Mouse (Mus musculus): Measurements from ENCODE around the gene St6galnac6. TPM values are rescaled to one million over a fixed set of nuclear protein-coding genes. Genes with fewer than 3 reads are reported as not detected.

Gene St6galnac6
- polyA plus RNA-seq (2021) = 38.2 TPM

DNA sequence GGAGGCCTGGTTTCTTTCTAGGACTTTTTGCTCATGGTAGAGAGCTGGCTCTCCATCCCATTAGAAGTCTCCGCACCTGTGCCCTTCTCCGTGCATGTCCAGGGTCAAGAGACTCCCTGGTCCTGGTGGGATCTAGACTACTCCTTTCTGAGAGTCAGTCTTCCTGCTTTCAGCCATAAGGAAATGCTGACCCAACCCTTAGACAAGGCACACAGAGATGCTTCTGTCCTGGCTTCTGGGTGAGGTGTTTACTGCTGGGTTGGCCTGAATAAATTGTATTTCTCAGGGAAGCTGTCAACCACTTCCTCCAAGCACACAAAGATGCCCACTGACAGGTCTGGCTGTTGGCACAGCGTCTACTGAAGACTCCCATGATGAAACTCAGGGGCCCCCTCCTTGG lies at the start of gene St6galnac6:
Gene St6galnac6, plus strand, starts transcription at position 301 of the 400 bp plus-strand sequence.
- ATAC-seq (no peak), DNase-seq (ENCODE audit: low read depth, low spot score) (no peak)
- in situ Hi-C loops (cut with MboI; ENCODE audit: low pct_unique_long_range_greater_than_20kb) = no loop called here
- no peaks in the 10 kb centered on the region for H3K27me3 ChIP-seq
- CTCF ChIA-PET = no interaction called here
- TF ChIP-seq CTCF (IDR thresholded peaks at IDR 0.05) = no peak
- POLR2A ChIA-PET = no interaction called here

DNA sequence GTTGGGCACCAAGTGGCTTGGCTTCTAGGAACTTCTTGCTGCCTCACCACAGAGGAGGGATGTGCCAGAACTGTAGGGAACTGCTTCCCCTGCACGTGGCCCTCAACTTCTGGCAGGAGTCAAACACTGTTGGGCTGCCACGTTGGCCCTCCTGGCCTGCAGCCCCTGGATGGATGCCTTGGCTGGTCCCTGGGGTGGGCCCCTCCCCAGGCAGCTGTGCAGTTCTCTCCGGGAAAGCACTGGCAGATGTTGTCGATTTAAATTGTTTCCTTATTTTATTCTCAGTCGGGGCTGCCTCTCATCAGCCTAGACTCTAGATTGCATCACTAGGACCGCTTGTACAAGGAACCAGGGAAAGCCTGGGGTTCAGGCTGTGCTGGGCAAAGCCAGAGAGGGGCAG lies 49.7 kb upstream of the St6galnac6 start:
- no peak for TF ChIP-seq CTCF (IDR thresholded peaks at IDR 0.05)
- ChIA-PET POLR2A (no interaction called here), CTCF (no interaction called here)
- in situ Hi-C loops (cut with MboI; ENCODE audit: low pct_unique_long_range_greater_than_20kb) = no loop called here
- no peak for DNase-seq (ENCODE audit: low read depth, low spot score)
- no peaks in the 10 kb centered on the region for H3K27me3 ChIP-seq
- no peak for ATAC-seq

DNA sequence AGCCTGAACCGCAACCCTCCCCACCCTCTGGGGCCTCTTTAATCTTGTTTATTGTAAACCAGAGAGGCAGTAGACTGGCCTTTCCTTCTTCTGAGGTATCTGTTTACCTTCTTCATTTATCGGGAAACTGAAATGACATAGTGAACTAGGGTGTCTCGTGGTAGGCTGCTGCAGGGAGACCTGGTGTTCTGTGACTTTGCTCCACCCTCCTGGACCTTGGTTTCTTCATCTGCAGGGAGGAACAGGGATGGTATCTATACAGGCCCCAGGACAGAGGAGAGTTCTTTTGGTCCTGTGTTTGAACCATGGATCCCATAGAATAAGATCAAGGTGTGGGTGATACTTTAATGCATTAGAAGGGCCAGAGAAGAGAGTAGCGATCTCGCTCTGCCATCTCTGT lies 48.3 kb upstream of the St6galnac6 start:
- in situ Hi-C loops (cut with MboI; ENCODE audit: low pct_unique_long_range_greater_than_20kb) = no loop called here
- no peak for TF ChIP-seq CTCF (IDR thresholded peaks at IDR 0.05)
- no peak for ATAC-seq
- H3K27me3 ChIP-seq = no peaks in the 10 kb centered on the region
- DNase-seq (ENCODE audit: low read depth, low spot score) = no peak
- ChIA-PET CTCF (interaction anchor here (1.3 to 1.5 kb wide), 2 partner anchors 11 to 63 kb away, joined by 3 to 4 read pairs; no protein-coding TSS in a partner anchor), POLR2A (no interaction called here)

DNA sequence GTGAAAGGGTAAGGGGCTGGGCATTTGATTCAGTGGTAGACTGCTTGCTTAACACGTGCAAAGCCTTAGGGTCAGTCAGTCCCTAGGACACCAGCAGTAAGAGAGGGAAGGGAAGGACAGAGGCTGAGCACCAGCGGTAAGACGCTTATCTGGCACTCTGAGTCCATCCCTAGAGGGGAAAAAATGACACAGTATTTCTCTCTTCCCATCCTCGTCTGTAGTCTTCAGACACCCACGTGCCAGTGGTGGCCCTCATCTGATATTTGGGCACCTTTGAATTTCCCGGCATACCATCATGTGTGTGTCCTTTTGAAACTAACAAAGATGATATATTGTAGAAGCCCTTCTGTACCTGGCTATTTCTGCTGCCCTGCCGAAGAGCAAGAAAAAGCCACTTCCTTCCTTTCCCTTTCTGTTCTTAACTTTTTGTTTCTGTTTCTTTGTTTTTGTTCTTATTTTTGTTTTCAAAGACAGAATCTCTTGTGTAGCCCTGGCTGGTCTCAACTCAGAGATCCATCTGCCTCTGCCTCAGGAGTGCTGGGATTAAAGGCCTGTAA lies 45.8 kb upstream of the St6galnac6 start:
- no peaks in the 10 kb centered on the region for H3K27me3 ChIP-seq
- ATAC-seq = no peak
- in situ Hi-C loops (cut with MboI; ENCODE audit: low pct_unique_long_range_greater_than_20kb) = no loop called here
- POLR2A ChIA-PET = no interaction called here
- no peak for DNase-seq (ENCODE audit: low read depth, low spot score)
- CTCF ChIA-PET = interaction anchor here (1.1 kb wide), 1 partner anchor 65 kb away, joined by 3 read pairs; no protein-coding TSS in a partner anchor
- no peak for TF ChIP-seq CTCF (IDR thresholded peaks at IDR 0.05)

DNA sequence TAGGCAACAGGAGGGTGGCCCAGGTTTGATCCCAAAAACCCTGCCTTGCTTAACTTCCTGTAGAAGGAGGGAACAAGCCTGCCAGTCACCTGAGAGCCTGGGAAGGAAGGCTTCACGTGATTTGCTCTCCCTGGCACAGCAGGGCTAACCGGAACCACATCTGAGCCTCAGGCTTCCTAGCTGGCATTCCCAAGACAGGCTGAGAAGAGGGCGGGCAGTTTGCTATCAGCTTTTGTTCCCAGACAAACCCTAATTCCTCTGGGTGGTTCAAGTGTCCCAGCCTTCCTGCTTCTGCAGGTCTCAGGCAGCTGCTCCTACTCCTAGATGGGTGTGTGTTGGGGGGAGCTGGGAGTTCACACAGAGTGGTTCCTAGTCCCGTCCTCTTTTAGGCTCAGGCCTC lies 44.0 kb upstream of the St6galnac6 start:
- ChIA-PET CTCF (interaction anchor here (1.0 to 1.6 kb wide), 2 partner anchors 9 to 13 kb away, joined by 3 read pairs; no protein-coding TSS in a partner anchor), POLR2A (no interaction called here)
- DNase-seq (ENCODE audit: low read depth, low spot score) (no peak), ATAC-seq (no peak)
- no peak for TF ChIP-seq CTCF (IDR thresholded peaks at IDR 0.05)
- no peaks in the 10 kb centered on the region for H3K27me3 ChIP-seq
- in situ Hi-C loops (cut with MboI; ENCODE audit: low pct_unique_long_range_greater_than_20kb) = no loop called here

DNA sequence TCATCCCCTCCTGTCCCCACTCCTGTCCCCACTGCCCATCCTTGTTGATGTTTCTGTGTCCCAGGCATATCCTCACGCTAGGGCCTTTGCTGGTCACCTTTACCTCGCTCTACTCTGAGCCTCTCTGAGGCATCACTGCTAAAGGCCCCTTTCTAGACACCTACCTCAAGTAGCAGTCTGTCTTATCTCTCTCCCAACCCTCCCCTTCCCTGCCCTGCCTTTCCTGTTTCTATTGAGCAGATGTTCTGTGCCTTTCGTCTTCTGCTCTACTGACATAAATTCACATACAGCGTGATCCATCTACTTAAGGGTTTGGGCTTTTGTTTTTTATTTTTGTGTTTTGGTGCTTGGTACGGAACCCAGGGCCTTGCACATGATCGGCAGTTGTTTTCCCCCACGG lies 43.5 kb upstream of the St6galnac6 start:
- CTCF ChIA-PET = interaction anchor here (1.5 to 1.6 kb wide), 2 partner anchors 9 to 19 kb away, joined by 3 read pairs; partner anchors contain the start of genes 9430097D07Rik and Pip5kl1
- no peaks in the 10 kb centered on the region for H3K27me3 ChIP-seq
- in situ Hi-C loops (cut with MboI; ENCODE audit: low pct_unique_long_range_greater_than_20kb) = no loop called here
- POLR2A ChIA-PET = no interaction called here
- no peak for ATAC-seq
- TF ChIP-seq CTCF (IDR thresholded peaks at IDR 0.05) = no peak
- no peak for DNase-seq (ENCODE audit: low read depth, low spot score)

DNA sequence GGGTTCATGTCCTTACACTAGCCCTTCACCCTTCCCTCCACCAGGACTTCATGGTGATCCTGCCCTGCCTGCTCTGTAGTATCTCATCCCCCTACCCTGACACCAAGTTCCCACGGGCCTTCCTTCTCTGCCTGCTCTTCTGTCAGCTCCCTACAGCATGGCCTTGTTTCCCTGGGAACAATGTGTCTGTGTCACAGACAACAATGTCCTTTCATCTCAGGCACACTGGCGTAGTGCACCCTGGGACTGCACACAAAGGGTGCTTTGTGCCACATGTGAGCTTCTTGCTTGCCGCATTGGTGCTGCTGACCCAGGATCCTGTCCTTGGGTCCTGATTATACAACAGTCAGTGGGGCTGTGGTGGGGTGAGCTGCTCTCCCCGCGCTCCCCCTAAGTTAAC lies 39.9 kb upstream of the St6galnac6 start:
- in situ Hi-C loops (cut with MboI; ENCODE audit: low pct_unique_long_range_greater_than_20kb) = no loop called here
- CTCF ChIA-PET = interaction anchor here (2.2 kb wide), 1 partner anchor 73 kb away, joined by 8 read pairs; no protein-coding TSS in a partner anchor
- no peak for DNase-seq (ENCODE audit: low read depth, low spot score)
- no peaks in the 10 kb centered on the region for H3K27me3 ChIP-seq
- ATAC-seq = no peak
- TF ChIP-seq CTCF (IDR thresholded peaks at IDR 0.05) = no peak
- POLR2A ChIA-PET = no interaction called here

DNA sequence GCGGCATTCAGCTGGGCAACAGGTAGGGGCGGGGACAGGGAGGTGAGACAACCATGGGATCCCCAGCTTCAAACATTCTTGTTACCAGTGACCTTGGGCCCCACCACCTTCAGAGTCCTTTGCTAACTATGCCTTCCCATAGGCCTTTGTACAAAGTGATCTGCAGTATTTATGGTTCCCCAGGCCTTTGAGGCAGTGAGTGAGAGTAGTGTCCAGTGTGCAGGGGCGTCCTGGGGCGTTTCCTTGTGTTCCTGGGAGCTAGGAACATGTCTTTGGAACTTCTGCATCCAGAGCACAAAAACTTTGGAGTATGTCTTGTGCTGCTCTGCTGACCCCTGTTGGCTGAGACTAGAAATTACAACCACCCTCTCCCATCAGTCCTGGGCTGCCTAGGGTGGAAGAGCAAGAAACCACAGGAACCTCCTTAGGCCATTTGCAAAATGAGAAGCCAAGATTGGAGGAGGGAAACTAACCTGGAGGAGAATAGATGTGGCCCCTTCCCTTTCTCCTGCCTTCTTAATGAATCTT lies 32.9 kb upstream of the St6galnac6 start:
- CTCF ChIA-PET = interaction anchor here (0.6 to 8.3 kb wide), 8 partner anchors 8 to 162 kb away, joined by 3 to 73 read pairs (median 4); no protein-coding TSS in a partner anchor
- H3K27me3 ChIP-seq = no peaks in the 10 kb centered on the region
- TF ChIP-seq CTCF (IDR thresholded peaks at IDR 0.05) = no peak
- no peak for ATAC-seq
- POLR2A ChIA-PET = interaction anchor here (1.2 kb wide), 1 partner anchor 24 kb away, joined by 3 read pairs; no protein-coding TSS in a partner anchor
- in situ Hi-C loops (cut with MboI; ENCODE audit: low pct_unique_long_range_greater_than_20kb) = no loop called here
- no peak for DNase-seq (ENCODE audit: low read depth, low spot score)

DNA sequence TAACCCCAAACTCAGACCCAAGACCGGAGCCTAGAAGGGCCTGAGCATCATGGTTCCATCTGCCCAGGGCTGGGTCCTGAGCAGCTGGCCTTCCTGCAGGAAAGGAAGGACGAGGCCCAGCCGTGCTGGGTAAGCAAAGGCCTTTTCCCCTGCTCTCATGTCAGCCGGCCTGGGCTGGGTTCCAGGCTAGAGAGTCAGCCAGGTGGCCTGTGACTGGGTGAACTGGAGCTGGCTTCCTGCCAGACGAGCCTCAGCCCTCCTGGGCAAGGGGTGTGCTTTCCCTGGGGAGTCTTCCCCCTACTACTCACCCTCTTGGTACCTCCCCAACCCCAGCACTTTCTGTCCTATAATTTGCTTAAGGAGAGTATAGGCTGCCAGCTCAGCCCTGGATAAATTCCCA lies 31.4 kb upstream of the St6galnac6 start:
- no peak for DNase-seq (ENCODE audit: low read depth, low spot score)
- POLR2A ChIA-PET = interaction anchor here (1.5 kb wide), 1 partner anchor 79 kb away, joined by 3 read pairs; no protein-coding TSS in a partner anchor
- in situ Hi-C loops (cut with MboI; ENCODE audit: low pct_unique_long_range_greater_than_20kb) = no loop called here
- CTCF ChIA-PET = interaction anchor here (1.2 to 8.3 kb wide), 3 partner anchors 80 to 163 kb away, joined by 3 to 73 read pairs (median 7); no protein-coding TSS in a partner anchor
- no peak for TF ChIP-seq CTCF (IDR thresholded peaks at IDR 0.05)
- ATAC-seq = no peak
- no peaks in the 10 kb centered on the region for H3K27me3 ChIP-seq

DNA sequence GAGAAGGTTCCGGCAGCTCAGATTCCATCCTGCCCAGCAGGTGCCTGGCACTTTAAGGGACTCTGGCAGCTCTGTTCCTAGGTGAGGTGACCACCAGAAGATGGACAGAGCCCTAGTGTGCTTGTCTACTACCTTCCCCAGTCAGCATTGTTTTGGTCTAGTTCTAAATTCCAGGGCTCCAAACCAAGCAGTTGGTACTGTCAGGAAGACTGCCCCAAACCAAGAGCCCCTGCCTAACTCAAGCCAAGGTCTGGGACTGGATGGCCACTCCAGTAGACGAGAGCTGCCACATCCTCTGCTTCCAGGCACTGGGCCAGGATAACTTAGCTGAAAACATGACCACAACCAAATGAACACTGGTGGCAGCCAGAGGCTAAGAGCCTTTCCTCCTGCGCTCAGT lies 30.6 kb upstream of the St6galnac6 start:
- ChIA-PET CTCF (interaction anchor here (1.6 to 8.3 kb wide), 2 partner anchors 81 to 164 kb away, joined by 7 to 73 read pairs; no protein-coding TSS in a partner anchor), POLR2A (interaction anchor here (1.5 kb wide), 1 partner anchor 80 kb away, joined by 3 read pairs; no protein-coding TSS in a partner anchor)
- no peak for TF ChIP-seq CTCF (IDR thresholded peaks at IDR 0.05)
- H3K27me3 ChIP-seq = no peaks in the 10 kb centered on the region
- no peak for ATAC-seq
- no peak for DNase-seq (ENCODE audit: low read depth, low spot score)
- in situ Hi-C loops (cut with MboI; ENCODE audit: low pct_unique_long_range_greater_than_20kb) = no loop called here

All from Patski (cell line).